Mouse (Mus musculus) stomach, postnatal 0 days (tissue): ENCODE measurements around the gene Il9. TPM values are rescaled to one million over a fixed set of nuclear protein-coding genes. Genes with fewer than 3 reads are reported as not detected.

Experiments
- ATAC-seq: fragments of 200-750 bp; cut with Nextera tagmentation; 2 replicates; pipeline ENCODE4 v1.8.0; 2017; ENCODE audit not compliant: low FRiP score, low TSS enrichment
- DNase-seq: peaks from one replicate; pipeline ENCODE4 v3.0.0-alpha.2; 2016; ENCODE audit warnings: low spot score
- H3K27ac ChIP-seq: fragments of 300-500 bp; sonication (generic); replicated peaks from 2 replicates; pipeline ENCODE4 v1.5.1; 2014; ENCODE audit warnings: mild to moderate bottlenecking, control low read depth
- H3K27me3 ChIP-seq: fragments of 300-500 bp; sonication (generic); 2 replicates; pipeline ENCODE4 v1.6.1; 2014; ENCODE audit warnings: low read length; ENCODE audit not compliant: control insufficient read depth, insufficient read depth
- H3K36me3 ChIP-seq: fragments of 300-500 bp; sonication (generic); 2 replicates; pipeline ENCODE4 v1.6.1; 2014; ENCODE audit warnings: low read length, mixed read lengths; ENCODE audit not compliant: control insufficient read depth, insufficient read depth
- H3K4me1 ChIP-seq: fragments of 300-500 bp; sonication (generic); replicated peaks from 2 replicates; pipeline ENCODE4 v1.6.1; 2014; ENCODE audit warnings: antibody characterized with exemption; ENCODE audit not compliant: control insufficient read depth, insufficient read depth
- H3K4me2 ChIP-seq: fragments of 300-500 bp; sonication (generic); replicated peaks from 2 replicates; pipeline ENCODE4 v1.6.1; 2014; ENCODE audit warnings: low read depth, mild to moderate bottlenecking, control low read depth, moderate library complexity
- H3K4me3 ChIP-seq: fragments of 300-500 bp; sonication (generic); 2 replicates; pipeline ENCODE4 v1.5.1; 2014; ENCODE audit warnings: low read depth, low read length, control low read depth
- H3K9ac ChIP-seq: fragments of 300-500 bp; sonication (generic); 2 replicates; pipeline ENCODE4 v1.6.1; 2014; ENCODE audit warnings: mild to moderate bottlenecking, low read length, control low read depth, mixed read lengths
- H3K9me3 ChIP-seq: fragments of 300-500 bp; sonication (generic); 2 replicates; pipeline ENCODE4 v1.6.1; 2016; ENCODE audit warnings: low read length; ENCODE audit not compliant: control insufficient read depth
- CTCF ChIP-seq: IDR thresholded peaks from 2 replicates; pipeline ENCODE4 v1.5.1; 2016; ENCODE audit warnings: antibody characterized with exemption, low read depth, mild to moderate bottlenecking, moderate library complexity
- EP300 ChIP-seq: optimal IDR thresholded peaks from 2 replicates; pipeline ENCODE3; 2016; ENCODE audit warnings: antibody characterized with exemption
- WGBS: fragments of 180-500 bp; shearing (Covaris S2); extraction: QIAGEN DNeasy Blood & Tissue Kit; methylation state at CpG from one replicate; pipeline ENCODE4 v1.1.7; 2014; 5-methylcytosine and 5-hydroxymethylcytosine counted together
- polyA plus RNA-seq: library from polyadenylated mRNA; unstranded; fragments of >200 nt; fragmentation: Nextera tagmentation; extraction: Ambion mirVana; gene quantifications from 2 replicates; pipeline ENCODE4 v1.2.1, GENCODE M21; 2015

Il9 gene
- polyA plus RNA-seq, 1 experiment from 2014 or later = not detected

- Histone ChIP-seq H3K9ac (no peak overlapping the region), H3K4me3 (no peak overlapping the region), H3K36me3 (no peaks in the 10 kb centered on the region), H3K9me3 (no peaks in the 10 kb centered on the region), H3K27me3 (no peaks in the 10 kb centered on the region), H3K27ac (no peak overlapping the region), H3K4me2 (no peak overlapping the region), H3K4me1 (no peaks in the 10 kb centered on the region)
- 82% methylated on average over 4 of the region's 4 CpGs for WGBS
- no peak for ATAC-seq
- TF ChIP-seq CTCF = no peak
- no peak for TF ChIP-seq EP300
- no peak for DNase-seq
Measured at GRCm38 (mm10) chr13:56461460-56461859, 20.6 kb downstream of the Il9 start.

GRCm38 (mm10) chr13:56458001-56458400, 24.0 kb downstream of the Il9 start:
- Histone ChIP-seq H3K4me1 (no peaks in the 10 kb centered on the region), H3K27me3 (no peaks in the 10 kb centered on the region), H3K27ac (no peak overlapping the region), H3K4me2 (no peak overlapping the region), H3K4me3 (no peak overlapping the region), H3K9ac (no peak overlapping the region), H3K36me3 (no peaks in the 10 kb centered on the region), H3K9me3 (no peaks in the 10 kb centered on the region)
- no peak for DNase-seq
- ATAC-seq = no peak
- TF ChIP-seq CTCF (no peak), EP300 (no peak)
- 45% methylated on average over 9 of the region's 9 CpGs for WGBS

- Histone ChIP-seq H3K4me3 (no peak overlapping the region), H3K27ac (no peak overlapping the region), H3K36me3 (no peaks in the 10 kb centered on the region), H3K9ac (no peak overlapping the region), H3K9me3 (no peaks in the 10 kb centered on the region), H3K4me2 (no peak overlapping the region), H3K4me1 (no peaks in the 10 kb centered on the region), H3K27me3 (no peaks in the 10 kb centered on the region)
- no peak for ATAC-seq
- 74% methylated on average over 8 of the region's 8 CpGs for WGBS
- DNase-seq = no peak
- TF ChIP-seq EP300 (no peak), CTCF (no peak; the same call in 1 of the 2 replicates)
Measured at GRCm38 (mm10) chr13:56450035-56450434, 32.0 kb downstream of the Il9 start.

- 56% methylated on average over 10 of the region's 10 CpGs for WGBS
- no peak overlapping the region for H3K4me2 ChIP-seq
- no peak overlapping the region for H3K9ac ChIP-seq
- H3K27me3 ChIP-seq = no peaks in the 10 kb centered on the region
- H3K4me1 ChIP-seq = no peaks in the 10 kb centered on the region
- no peak overlapping the region for H3K4me3 ChIP-seq
- H3K27ac ChIP-seq = no peak overlapping the region
- no peaks in the 10 kb centered on the region for H3K36me3 ChIP-seq
- no peak for ATAC-seq
- no peak for DNase-seq
- H3K9me3 ChIP-seq = no peaks in the 10 kb centered on the region
- no peak for TF ChIP-seq CTCF
- no peak for TF ChIP-seq EP300
Measured at GRCm38 (mm10) chr13:56449239-56450030, 32.6 kb downstream of the Il9 start.

GRCm38 (mm10) chr13:56444996-56445395, 37.0 kb downstream of the Il9 start:
- 79% methylated on average over 6 of the region's 6 CpGs for WGBS
- no peaks in the 10 kb centered on the region for H3K4me1 ChIP-seq

GRCm38 (mm10) chr13:56444112-56444511, 37.9 kb downstream of the Il9 start:
- H3K36me3 ChIP-seq = no peaks in the 10 kb centered on the region
- H3K9me3 ChIP-seq = no peaks in the 10 kb centered on the region

More at GRCm38 (mm10) chr13:56444996-56445395, 37.0 kb downstream of the Il9 start:
- ATAC-seq = no peak
- TF ChIP-seq EP300 (no peak), CTCF (no peak)
- Histone ChIP-seq H3K9ac (no peak overlapping the region), H3K9me3 (no peaks in the 10 kb centered on the region), H3K4me2 (no peak overlapping the region), H3K27me3 (no peaks in the 10 kb centered on the region), H3K4me3 (no peak overlapping the region), H3K36me3 (no peaks in the 10 kb centered on the region), H3K27ac (no peak overlapping the region)
- no peak for DNase-seq

More at GRCm38 (mm10) chr13:56444112-56444511, 37.9 kb downstream of the Il9 start:
- H3K27ac ChIP-seq = no peak overlapping the region
- DNase-seq (no peak), ATAC-seq (no peak)
- H3K9ac ChIP-seq = no peak overlapping the region
- TF ChIP-seq CTCF (no peak), EP300 (no peak)
- H3K4me1 ChIP-seq = no peaks in the 10 kb centered on the region
- peaks cover 3% of the 10 kb centered on the region; the same call in 1 of the 2 replicates for H3K27me3 ChIP-seq
- no peak overlapping the region for H3K4me3 ChIP-seq
- H3K4me2 ChIP-seq = no peak overlapping the region
- WGBS = 90% methylated on average over 3 of the region's 3 CpGs
